Mouse (Mus musculus) liver, embryonic 11.5 days (tissue): ENCODE results near the gene Baat. TPM values are rescaled to one million over a fixed set of nuclear protein-coding genes. Genes with fewer than 3 reads are reported as not detected.
"Not testable (repeated sequence)": the region's sequence is repeated elsewhere in the genome, so short reads cannot be mapped to it uniquely, and the experiment has no call there.

Source experiments
- ATAC-seq: fragments of 200-750 bp; cut with Nextera tagmentation; replicated peaks from 2 replicates; pipeline ENCODE4 v1.8.0; 2017; ENCODE audit warnings: moderate number of reproducible peaks, mild to moderate bottlenecking, moderate TSS enrichment, moderate library complexity; ENCODE audit not compliant: low FRiP score
- DNase-seq: peaks from one replicate; pipeline ENCODE4 v3.0.0-alpha.2; 2017; ENCODE audit warnings: low spot score
- H3K27ac ChIP-seq: fragments of 300-500 bp; sonication (generic); 2 replicates; pipeline ENCODE4 v1.5.1; 2014; ENCODE audit warnings: mild to moderate bottlenecking, low read depth, low read length, control low read depth
- H3K27me3 ChIP-seq: fragments of 300-500 bp; sonication (generic); replicated peaks from 2 replicates; pipeline ENCODE4 v1.6.1; 2014; ENCODE audit warnings: low read length, mixed read lengths; ENCODE audit not compliant: control insufficient read depth, insufficient read depth
- H3K36me3 ChIP-seq: fragments of 300-500 bp; sonication (generic); 2 replicates; pipeline ENCODE4 v1.6.1; 2014; ENCODE audit warnings: mild to moderate bottlenecking, low read length, moderate library complexity, mixed read lengths; ENCODE audit not compliant: control insufficient read depth, insufficient read depth
- H3K4me1 ChIP-seq: fragments of 300-500 bp; sonication (generic); replicated peaks from 2 replicates; pipeline ENCODE4 v1.6.1; 2014; ENCODE audit warnings: low read length, mixed read lengths; ENCODE audit not compliant: control insufficient read depth, insufficient read depth
- H3K4me2 ChIP-seq: fragments of 300-500 bp; sonication (generic); 2 replicates; pipeline ENCODE4 v1.6.1; 2014; ENCODE audit warnings: mild to moderate bottlenecking, control low read depth, moderate library complexity
- H3K4me3 ChIP-seq: fragments of 300-500 bp; sonication (generic); 2 replicates; pipeline ENCODE4 v1.5.1; 2014; ENCODE audit warnings: low read depth, low read length, control low read depth
- H3K9ac ChIP-seq: fragments of 300-500 bp; sonication (generic); 2 replicates; pipeline ENCODE4 v1.6.1; 2014; ENCODE audit warnings: low read depth, low read length, control low read depth
- H3K9me3 ChIP-seq: fragments of 300-500 bp; sonication (generic); 2 replicates; pipeline ENCODE4 v1.6.1; 2016; ENCODE audit warnings: low read length, inconsistent platforms, mixed read lengths; ENCODE audit not compliant: control insufficient read depth
- WGBS: fragments of 180-500 bp; shearing (Covaris S2); extraction: QIAGEN DNeasy Blood & Tissue Kit; methylation state at CpG from one replicate; pipeline ENCODE4 v1.1.7; 2014; 5-methylcytosine and 5-hydroxymethylcytosine counted together
- polyA plus RNA-seq: library from polyadenylated mRNA; unstranded; fragments of >200 nt; fragmentation: Nextera tagmentation; extraction: Ambion mirVana; gene quantifications from 2 replicates; pipeline ENCODE4 v1.2.1, GENCODE M21; 2014

Gene Baat
- polyA plus RNA-seq, 1 experiment from 2014 or later = 0.25 TPM

- not testable (repeated sequence) for H3K4me3 ChIP-seq, ATAC-seq, H3K36me3 ChIP-seq, H3K27me3 ChIP-seq, H3K9ac ChIP-seq, DNase-seq, H3K9me3 ChIP-seq
- Histone ChIP-seq H3K4me1 (peaks cover 10% of the 10 kb centered on the region), H3K27ac (0 out of 2 replicates have a peak overlapping the region, but pooled peaks have one; percentile 38), H3K4me2 (peak overlapping the region; percentile 65)
- 36% methylated on average over 2 of the region's 2 CpGs for WGBS
Observed at GRCm38 (mm10) chr4:49479035-49479434, 27.3 kb downstream of the Baat start.

GRCm38 (mm10) chr4:49478118-49478877, 28.1 kb downstream of the Baat start:
- 20% methylated on average over 19 of the region's 19 CpGs for WGBS
- H3K4me2 ChIP-seq = peak overlapping the region; percentile 65
- peak overlapping the region; percentile 31; the same call in 1 of the 2 replicates for H3K4me3 ChIP-seq
- DNase-seq (peak; percentile 58), ATAC-seq (peak; percentile 86)
- no peaks in the 10 kb centered on the region for H3K9me3 ChIP-seq
- no peaks in the 10 kb centered on the region for H3K36me3 ChIP-seq
- H3K27me3 ChIP-seq = no peaks in the 10 kb centered on the region
- H3K4me1 ChIP-seq = peaks cover 10% of the 10 kb centered on the region
- peak overlapping the region; percentile 56 for H3K9ac ChIP-seq
- H3K27ac ChIP-seq = peak overlapping the region; percentile 65; the same call in 1 of the 2 replicates

GRCm38 (mm10) chr4:49474583-49474982, 31.8 kb downstream of the Baat start:
- Histone ChIP-seq H3K9me3 (no peaks in the 10 kb centered on the region), H3K4me1 (peaks cover 8% of the 10 kb centered on the region), H3K27me3 (no peaks in the 10 kb centered on the region), H3K4me2 (peak overlapping the region; percentile 42), H3K4me3 (no peak overlapping the region; the same call in 1 of the 2 replicates), H3K27ac (peak overlapping the region; percentile 62), H3K9ac (no peak overlapping the region), H3K36me3 (no peaks in the 10 kb centered on the region)
- ATAC-seq (peak; percentile 86), DNase-seq (no peak)

- 47% methylated on average over 3 of the region's 3 CpGs for WGBS
Observed at GRCm38 (mm10) chr4:49473435-49474100, 32.8 kb downstream of the Baat start, which contains the start of gene Acnat1. Acnat1 (minus strand) TSS chr4:49473912.

GRCm38 (mm10) chr4:49469435-49470151, 36.8 kb downstream of the Baat start:
- H3K9me3 ChIP-seq = no peaks in the 10 kb centered on the region
- H3K27ac ChIP-seq = no peak overlapping the region
- H3K27me3 ChIP-seq = no peaks in the 10 kb centered on the region
- ATAC-seq (no peak), DNase-seq (no peak)
- no peak overlapping the region for H3K4me2 ChIP-seq
- H3K4me3 ChIP-seq = no peak overlapping the region
- peaks cover 2% of the 10 kb centered on the region; the same call in 1 of the 2 replicates for H3K4me1 ChIP-seq
- no peak overlapping the region for H3K9ac ChIP-seq
- no peaks in the 10 kb centered on the region for H3K36me3 ChIP-seq
- 82% methylated on average over 3 of the region's 3 CpGs for WGBS

More at GRCm38 (mm10) chr4:49473435-49474100, 32.8 kb downstream of the Baat start, which contains the start of gene Acnat1:
- Histone ChIP-seq H3K4me3 (no peak within 1 kb of the TSS), H3K4me2 (peak within 1 kb of the TSS; percentile 42), H3K36me3 (no peaks in the 10 kb centered on the region), H3K9me3 (no peaks in the 10 kb centered on the region), H3K27ac (no peak within 1 kb of the TSS), H3K4me1 (peaks cover 8% of the 10 kb centered on the region), H3K9ac (no peak within 1 kb of the TSS), H3K27me3 (no peaks in the 10 kb centered on the region)
- no peak for DNase-seq
- ATAC-seq = no peak

- Histone ChIP-seq H3K36me3 (no peaks in the 10 kb centered on the region), H3K27ac (no peak overlapping the region), H3K4me1 (no peaks in the 10 kb centered on the region), H3K4me2 (no peak overlapping the region), H3K9ac (no peak overlapping the region), H3K9me3 (no peaks in the 10 kb centered on the region), H3K27me3 (no peaks in the 10 kb centered on the region), H3K4me3 (no peak overlapping the region)
- 90% methylated on average over 6 of the region's 6 CpGs for WGBS
- no peak for DNase-seq
- no peak for ATAC-seq
Observed at GRCm38 (mm10) chr4:49467360-49467759, 39.0 kb downstream of the Baat start.

- no peaks in the 10 kb centered on the region for H3K9me3 ChIP-seq
- no peak for ATAC-seq
- no peak overlapping the region for H3K9ac ChIP-seq
- H3K27ac ChIP-seq = no peak overlapping the region
- no peaks in the 10 kb centered on the region for H3K27me3 ChIP-seq
- H3K4me3 ChIP-seq = no peak overlapping the region
- H3K4me2 ChIP-seq = no peak overlapping the region
- no peak for DNase-seq
- no peaks in the 10 kb centered on the region; the same call in 1 of the 2 replicates for H3K4me1 ChIP-seq
- H3K36me3 ChIP-seq = no peaks in the 10 kb centered on the region
- 67% methylated on average over 2 of the region's 2 CpGs for WGBS
Observed at GRCm38 (mm10) chr4:49456171-49456570, 50.2 kb downstream of the Baat start.

- H3K9ac ChIP-seq = no peak overlapping the region
- no peak for DNase-seq
- peak; percentile 68 for ATAC-seq
- no peaks in the 10 kb centered on the region for H3K9me3 ChIP-seq
- H3K4me1 ChIP-seq = no peaks in the 10 kb centered on the region; the same call in 1 of the 2 replicates
- H3K27ac ChIP-seq = no peak overlapping the region
- H3K36me3 ChIP-seq = no peaks in the 10 kb centered on the region
- 67% methylated on average over 1 of the region's 1 CpGs for WGBS
- no peak overlapping the region for H3K4me2 ChIP-seq
- H3K27me3 ChIP-seq = no peaks in the 10 kb centered on the region
- no peak overlapping the region for H3K4me3 ChIP-seq
Observed at GRCm38 (mm10) chr4:49451848-49452551, 54.4 kb downstream of the Baat start.
